Mouse (Mus musculus) erythroblast, embryonic 14.5 days (primary cell): Measurements from ENCODE around the gene Col16a1. TPM values are rescaled to one million over a fixed set of nuclear protein-coding genes. Genes with fewer than 3 reads are reported as not detected.

Experiments
- H3K27me3 ChIP-seq: 2 replicates; pipeline ENCODE4 v1.6.1; 2012; ENCODE audit warnings: inconsistent platforms; ENCODE audit not compliant: control insufficient read depth
- H3K36me3 ChIP-seq: 2 replicates; pipeline ENCODE4 v1.6.1; 2012; ENCODE audit warnings: mild to moderate bottlenecking, inconsistent platforms; ENCODE audit not compliant: control insufficient read depth
- H3K4me1 ChIP-seq: 2 replicates; pipeline ENCODE4 v1.6.1; 2012; ENCODE audit warnings: inconsistent platforms; ENCODE audit not compliant: control insufficient read depth
- H3K4me3 ChIP-seq: replicated peaks from 2 replicates; pipeline ENCODE3; 2012; ENCODE audit warnings: moderate library complexity, mild to moderate bottlenecking, inconsistent platforms
- H3K9me3 ChIP-seq: 2 replicates; pipeline ENCODE4 v1.6.1; 2012; ENCODE audit warnings: low read length, inconsistent platforms, mixed read lengths; ENCODE audit not compliant: control insufficient read depth
- GATA1 ChIP-seq: IDR thresholded peaks from 2 replicates; pipeline ENCODE4 v1.6.1; 2012; ENCODE audit warnings: low read length, inconsistent platforms, mixed read lengths
- TAL1 ChIP-seq: IDR thresholded peaks from 3 replicates; pipeline ENCODE4 v1.6.1; 2012; ENCODE audit warnings: low read length, inconsistent platforms, mixed read lengths
- polyA plus RNA-seq: library from polyadenylated mRNA; stranded (reverse); fragments of >175 nt; gene quantifications from 2 replicates; pipeline ENCODE4 v1.2.3, GENCODE M21; 2012

Gene Col16a1
- polyA plus RNA-seq, 1 experiment: not detected

- no peak overlapping the region for H3K4me3 ChIP-seq
- peaks cover 11% of the 10 kb centered on the region for H3K27me3 ChIP-seq
- no peaks in the 10 kb centered on the region for H3K36me3 ChIP-seq
Measured at GRCm38 (mm10) chr4:130013111-130013510, 34.5 kb upstream of the Col16a1 start.

GRCm38 (mm10) chr4:130016010-130016409 lies 31.6 kb upstream of the Col16a1 start:
- Histone ChIP-seq H3K36me3 (no peaks in the 10 kb centered on the region), H3K9me3 (no peaks in the 10 kb centered on the region), H3K4me3 (no peak overlapping the region), H3K4me1 (no peaks in the 10 kb centered on the region), H3K27me3 (no peaks in the 10 kb centered on the region)
- no peak for TF ChIP-seq TAL1
- TF ChIP-seq GATA1: no peak

More at GRCm38 (mm10) chr4:130013111-130013510, 34.5 kb upstream of the Col16a1 start:
- Histone ChIP-seq H3K4me1 (no peaks in the 10 kb centered on the region), H3K9me3 (no peaks in the 10 kb centered on the region)
- no peak for TF ChIP-seq GATA1
- no peak for TF ChIP-seq TAL1

GRCm38 (mm10) chr4:130017036-130017674 lies 30.5 kb upstream of the Col16a1 start:
- TF ChIP-seq TAL1: no peak
- TF ChIP-seq GATA1: no peak
- Histone ChIP-seq H3K4me3 (no peak overlapping the region), H3K36me3 (no peaks in the 10 kb centered on the region), H3K9me3 (no peaks in the 10 kb centered on the region), H3K4me1 (no peaks in the 10 kb centered on the region), H3K27me3 (no peaks in the 10 kb centered on the region)

- Histone ChIP-seq H3K9me3 (no peaks in the 10 kb centered on the region), H3K36me3 (no peaks in the 10 kb centered on the region), H3K27me3 (no peaks in the 10 kb centered on the region), H3K4me3 (no peak overlapping the region), H3K4me1 (no peaks in the 10 kb centered on the region)
- no peak for TF ChIP-seq TAL1
- no peak for TF ChIP-seq GATA1
Measured at GRCm38 (mm10) chr4:130022952-130023351, 24.7 kb upstream of the Col16a1 start.

DNA sequence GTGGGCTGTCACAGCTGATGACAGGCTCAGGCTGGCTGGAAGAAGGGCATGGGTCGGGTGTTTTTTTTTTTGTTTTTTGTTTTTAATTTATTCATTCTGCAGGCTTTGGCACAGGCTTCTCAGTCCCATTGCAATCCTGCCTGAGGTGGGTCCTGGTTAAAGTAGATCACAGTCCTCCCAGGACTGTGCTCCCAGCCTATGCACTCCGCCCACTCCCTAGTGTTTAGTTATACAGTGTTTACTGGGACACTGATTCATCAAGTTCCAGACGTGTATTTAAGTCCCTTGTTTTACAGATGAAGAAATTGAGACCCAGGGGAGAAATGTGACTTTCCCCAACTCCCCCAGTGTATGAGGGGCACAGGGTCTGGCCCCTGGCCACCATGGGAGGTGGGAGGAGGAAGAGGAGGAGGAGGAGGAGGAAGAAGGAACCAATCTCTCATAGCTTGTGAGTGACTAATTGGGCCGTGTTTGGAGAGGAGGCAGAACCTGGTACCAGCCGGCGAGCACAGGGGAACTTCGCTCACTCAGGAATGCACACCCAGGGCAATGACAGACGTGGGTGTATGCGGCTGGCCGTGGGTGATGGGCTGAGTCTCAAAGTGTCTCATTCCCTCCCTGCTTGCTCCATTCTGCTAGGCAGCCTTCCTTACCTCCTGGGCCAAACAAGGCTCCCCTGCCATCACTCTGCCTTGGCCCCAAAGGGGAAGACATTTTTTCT lies 24.0 kb upstream of the Col16a1 start:
- TF ChIP-seq GATA1 (no peak), TAL1 (no peak)
- Histone ChIP-seq H3K4me3 (no peak overlapping the region), H3K27me3 (no peaks in the 10 kb centered on the region), H3K4me1 (no peaks in the 10 kb centered on the region), H3K36me3 (no peaks in the 10 kb centered on the region), H3K9me3 (no peaks in the 10 kb centered on the region)

- Histone ChIP-seq H3K9me3 (no peaks in the 10 kb centered on the region), H3K4me1 (no peaks in the 10 kb centered on the region), H3K36me3 (no peaks in the 10 kb centered on the region), H3K4me3 (no peak overlapping the region), H3K27me3 (no peaks in the 10 kb centered on the region)
- TF ChIP-seq GATA1 (no peak), TAL1 (no peak)
Measured at GRCm38 (mm10) chr4:130025544-130025943, 22.1 kb upstream of the Col16a1 start.

DNA sequence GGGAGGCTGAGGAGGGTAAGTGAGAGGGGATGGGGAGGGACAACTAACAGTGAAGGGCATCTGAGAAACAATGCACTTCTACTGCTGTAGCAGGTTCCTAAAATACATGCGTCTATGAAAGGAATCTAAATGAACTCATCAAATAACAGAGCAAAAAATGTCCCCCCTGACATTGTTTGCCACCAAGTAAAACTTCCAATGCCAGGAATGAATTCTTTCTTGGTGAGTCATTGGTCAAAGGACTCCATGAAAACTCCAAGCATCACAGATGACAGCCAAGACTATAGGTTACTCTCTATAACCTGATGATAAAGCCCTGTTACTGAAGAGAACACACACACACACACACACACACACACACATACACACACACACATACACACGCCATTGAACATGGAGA lies 16.5 kb upstream of the Col16a1 start:
- peaks cover 6% of the 10 kb centered on the region for H3K27me3 ChIP-seq
- H3K36me3 ChIP-seq: no peaks in the 10 kb centered on the region
- no peaks in the 10 kb centered on the region for H3K4me1 ChIP-seq
- H3K4me3 ChIP-seq: no peak overlapping the region
- no peaks in the 10 kb centered on the region for H3K9me3 ChIP-seq
- no peak for TF ChIP-seq GATA1
- TF ChIP-seq TAL1: no peak

DNA sequence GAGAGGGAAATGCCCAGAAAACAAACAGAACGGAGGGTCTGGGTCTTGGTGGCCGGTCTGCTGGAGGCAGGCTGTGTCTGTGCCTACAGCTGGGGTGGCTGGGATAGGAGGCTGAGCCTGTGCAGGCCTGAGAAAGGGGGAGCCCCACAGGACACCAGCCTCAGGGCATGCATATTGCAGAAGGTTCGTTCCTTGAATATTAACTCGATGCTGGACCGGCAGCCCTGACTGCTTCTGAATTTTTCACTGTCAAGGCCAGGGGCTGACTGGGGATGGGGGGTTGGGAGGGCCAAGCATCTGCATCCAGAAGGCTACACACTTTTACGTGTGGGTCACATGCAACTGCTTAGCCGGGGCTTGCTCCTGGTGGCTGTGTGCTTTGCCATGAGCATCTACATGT lies 14.1 kb upstream of the Col16a1 start:
- TF ChIP-seq TAL1 (no peak), GATA1 (no peak)
- Histone ChIP-seq H3K4me3 (no peak overlapping the region), H3K4me1 (no peaks in the 10 kb centered on the region), H3K36me3 (no peaks in the 10 kb centered on the region), H3K9me3 (no peaks in the 10 kb centered on the region), H3K27me3 (peaks cover 6% of the 10 kb centered on the region)

GRCm38 (mm10) chr4:130036112-130036511 lies 11.5 kb upstream of the Col16a1 start:
- H3K9me3 ChIP-seq: no peaks in the 10 kb centered on the region
- no peak overlapping the region for H3K4me3 ChIP-seq
- H3K4me1 ChIP-seq: no peaks in the 10 kb centered on the region
- peaks cover 6% of the 10 kb centered on the region for H3K27me3 ChIP-seq
- TF ChIP-seq GATA1: no peak
- TF ChIP-seq TAL1: no peak
- no peaks in the 10 kb centered on the region for H3K36me3 ChIP-seq
